In the genomic region with DNA sequence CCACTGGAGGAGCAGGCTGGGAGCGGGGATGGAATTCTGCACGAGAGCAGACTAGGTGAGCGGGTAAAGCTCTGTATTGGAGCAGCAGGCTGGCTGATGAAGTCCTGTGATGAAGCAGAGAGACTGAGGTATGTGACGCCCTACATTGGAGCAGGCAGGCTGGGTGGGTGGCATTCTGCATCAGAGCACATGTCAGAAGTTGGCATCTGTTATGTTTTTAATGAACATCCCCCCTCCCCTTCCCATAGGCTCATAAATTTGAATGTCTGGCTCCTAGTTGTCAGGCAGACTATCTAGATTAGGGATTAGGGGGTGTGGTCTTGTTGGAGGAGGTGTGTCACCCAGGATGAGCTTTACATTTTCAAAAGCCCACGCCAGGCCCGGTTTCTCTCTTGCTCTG, we compare ENCODE assay signal across 26 mouse cellular contexts. TPM values are rescaled to one million over a fixed set of nuclear protein-coding genes. Genes with fewer than 3 reads are reported as not detected.
DNase-seq lines count a peak whose midpoint lies in the region.
"Had no signal": no experiment of that assay in that cellular context is flagged by ENCODE, and none has a peak within 500 bp of the region (broad histone marks: within the 10 kb centered on the region; RNA-seq: fewer than 3 reads in every experiment).

No protein-coding gene starts in this region.

- peak; percentile 3 to 36 for DNase-seq in layer of hippocampus, adult 18-20 months (ENCODE audit: low spot score in 2 of 2)
- no peak for DNase-seq in layer of hippocampus, postnatal 10 days (ENCODE audit: low spot score in 2 of 2)
- DNase-seq in MN1 (ENCODE audit: low spot score) = peak; percentile 34
- peak; percentile 17 for DNase-seq in Muller cell, postnatal 12 days (ENCODE audit: inconsistent ontology term)
- peak; percentile 89 for DNase-seq in retina, postnatal 1 day
- DNase-seq in urinary bladder, adult 2 months (ENCODE audit: low spot score) = no peak
- DNase-seq in cerebellum, postnatal 4 days (ENCODE audit: low spot score in 2 of 2) = no peak
- DNase-seq: adrenal gland, postnatal 10 days; cerebellum, adult 8-10 months; cerebellum, postnatal 36 days; gastrocnemius, postnatal 14 days; heart, adult 11 months; heart, postnatal 14 days; kidney, adult 11 months; kidney, postnatal 10 days; lung, adult 18-20 months; lung, postnatal 10 days; right cerebral cortex, postnatal 25 days; spleen, adult 18-20 months; thymus, postnatal 14 days had no signal

RNA-seq across cellular contexts. Expression of a gene that starts 45.1 kb away (rescaled TPM):
- under 1 TPM; 0.36 to 0.37 TPM for total RNA-seq in layer of hippocampus, adult 18-20 months (2021)
- total RNA-seq in layer of hippocampus, postnatal 10 days (2021) = under 1 TPM in 1 of 2 experiments, not detected in 1; 0.30 TPM
- 0.13 TPM in 1 of 2 replicates, not detected in the other for polyA plus RNA-seq in urinary bladder, adult 2 months (2012; rRNA removed)
- total RNA-seq: adrenal gland, postnatal 10 days; heart, postnatal 14 days; left cerebral cortex, postnatal 14 days; megakaryocyte progenitor cell, adult 5-6 weeks; MEL; monocyte, adult 5-6 weeks; neutrophil, adult 5-6 weeks had no signal
- polyA plus RNA-seq: C2C12 had no signal

Comparison
In these comparisons a context has a peak if more than half of its experiments do, and no peak if none do; other contexts are left out.
1. DNase-seq: peak in layer of hippocampus, adult 18-20 months (2 of 2), MN1 (single experiment), Muller cell, postnatal 12 days (single experiment) and retina, postnatal 1 day (single experiment); none in layer of hippocampus, postnatal 10 days (0 of 2), urinary bladder, adult 2 months (single experiment) and cerebellum, postnatal 4 days (0 of 2).